Mouse (Mus musculus): ENCODE measurements at regions not wholly inside any gene's neighbourhood (a gene's known extent, or its start where the extent isn't known, plus 50 kb on each side); places are given as distances from the start of the nearest gene placed in this dataset.
A peak's percentile ranks its signal among the peaks of the same experiment; 100 is the strongest.

DNA sequence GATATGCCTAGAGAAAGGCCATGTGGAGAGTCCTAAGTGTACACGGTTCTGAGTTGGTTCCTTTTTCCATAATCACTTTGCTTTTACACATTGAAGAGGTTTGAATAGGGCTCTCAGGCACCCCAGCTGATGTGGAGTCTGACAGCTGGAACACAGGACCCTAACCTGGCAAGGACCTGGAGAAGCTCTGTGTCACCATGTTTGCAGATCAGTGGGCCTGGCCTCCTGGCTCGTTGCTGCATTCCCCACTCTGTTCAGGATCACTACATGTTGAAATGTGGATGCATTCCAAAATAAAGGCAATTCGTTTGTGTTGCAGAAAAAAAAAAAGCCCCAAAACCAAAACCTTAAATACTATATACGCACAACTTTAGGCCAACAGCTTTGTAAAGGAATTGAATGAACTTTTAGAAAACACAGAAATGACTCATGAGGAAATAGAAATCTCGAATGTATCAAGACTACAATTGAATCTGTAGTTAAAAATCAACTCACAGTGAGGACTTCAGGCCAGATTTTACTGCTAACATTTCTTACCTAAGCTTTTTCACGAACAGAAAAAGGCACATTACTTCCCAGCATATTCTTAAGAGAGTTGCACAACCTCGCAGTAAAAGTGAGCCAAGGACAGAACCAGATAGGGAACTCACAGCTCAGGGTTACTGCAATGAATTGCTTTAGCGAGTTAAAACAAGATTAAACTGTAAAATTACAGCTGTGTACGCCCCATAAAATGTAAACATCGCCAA, 109.6 kb upstream of the Phactr1 start:
- Histone ChIP-seq H3K27me3 (ENCODE audit: low read depth, poor library complexity, severe bottlenecking) (no peaks in the 10 kb centered on the region), H3K36me3 (no peaks in the 10 kb centered on the region), H3K4me1 (no peaks in the 10 kb centered on the region), H3K9me3 (replicated peaks) (no peaks in the 10 kb centered on the region), H3K27ac (replicated peaks) (no peak overlapping the region), H3K4me3 (no peak overlapping the region)
- 86% methylated on average over 10 of the region's 10 CpGs for WGBS
- no peak for DNase-seq (ENCODE audit: low spot score)

DNA sequence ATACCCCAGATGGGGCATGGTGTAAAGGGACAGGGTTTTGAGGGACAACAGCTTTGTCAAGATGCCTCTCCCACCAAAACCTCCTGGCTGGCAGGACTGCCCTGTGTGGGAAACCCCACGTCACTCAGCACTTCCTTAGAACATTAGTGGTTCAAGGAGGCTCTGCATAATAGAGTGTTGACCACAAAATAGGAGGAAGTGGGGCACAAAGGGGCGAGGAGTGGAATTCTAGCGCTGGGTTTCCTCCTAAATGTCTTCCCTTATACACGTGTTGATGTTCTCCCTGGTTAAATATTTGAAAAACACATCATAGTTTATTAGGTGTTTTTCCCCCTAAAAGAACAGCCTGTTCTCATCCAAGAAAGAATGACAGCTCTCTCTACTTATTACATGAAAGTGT, 106.2 kb upstream of the Phactr1 start:
- WGBS: 69% methylated on average over 4 of the region's 4 CpGs
- Histone ChIP-seq H3K4me3 (no peak overlapping the region), H3K36me3 (no peaks in the 10 kb centered on the region), H3K27me3 (ENCODE audit: low read depth, poor library complexity, severe bottlenecking) (no peaks in the 10 kb centered on the region), H3K4me1 (no peaks in the 10 kb centered on the region), H3K27ac (replicated peaks) (no peak overlapping the region), H3K9me3 (replicated peaks) (no peaks in the 10 kb centered on the region)
- DNase-seq (ENCODE audit: low spot score): no peak

DNA sequence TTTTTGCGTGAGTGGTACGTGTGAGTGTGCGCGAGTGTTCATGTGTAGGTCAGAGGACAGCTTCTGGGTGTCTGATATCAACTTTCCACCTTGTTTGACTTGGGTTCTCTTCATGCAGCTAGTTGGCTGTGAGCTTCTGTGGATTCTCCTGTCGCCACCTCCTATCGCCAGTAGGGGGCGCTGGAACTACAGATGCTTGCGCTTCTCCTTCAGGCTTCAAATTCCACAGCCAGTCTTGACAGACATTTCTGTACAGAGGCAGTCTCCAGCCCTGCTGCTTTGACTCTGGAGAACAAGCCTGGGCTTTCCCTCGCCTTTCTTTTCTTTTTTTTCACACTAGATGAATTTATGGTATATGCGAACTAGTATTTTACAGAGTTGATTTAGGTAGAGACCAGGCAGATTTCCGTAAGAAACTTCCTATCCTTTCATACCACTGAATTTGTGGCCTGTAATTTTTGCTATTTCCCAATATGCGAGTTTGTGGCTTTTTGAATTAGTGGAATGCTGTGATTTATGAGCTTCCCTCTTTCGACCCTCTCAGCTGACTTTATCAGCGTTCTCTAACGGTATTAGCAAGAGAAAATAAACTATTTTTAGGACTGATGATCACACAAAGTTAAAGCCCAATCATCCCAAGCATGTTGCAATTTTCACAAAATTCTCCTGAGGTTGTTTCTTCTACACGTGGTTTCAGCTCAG, 104.5 kb upstream of the Phactr1 start:
- no peak overlapping the region for H3K4me3 ChIP-seq

DNA sequence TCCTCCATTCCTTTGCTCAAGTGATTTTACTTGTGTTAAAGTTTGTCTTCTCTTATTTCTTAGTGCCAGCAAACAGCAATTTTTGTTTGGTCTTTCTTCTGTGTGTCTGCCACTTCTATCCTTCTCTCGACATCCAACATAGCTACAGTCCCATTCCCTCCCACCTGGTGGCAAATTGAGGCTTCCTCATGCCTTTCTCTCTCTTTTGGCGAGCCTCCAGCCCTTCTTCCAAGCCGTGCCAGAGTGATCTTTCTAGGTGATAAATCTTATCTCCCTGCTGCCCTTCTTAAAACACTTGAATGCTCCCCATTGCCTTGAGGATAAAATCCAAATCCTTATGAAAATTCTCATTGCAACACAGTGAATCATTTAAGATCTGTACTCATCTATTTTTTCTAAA, 101.0 kb upstream of the Phactr1 start:
- H3K9me3 ChIP-seq (replicated peaks): no peaks in the 10 kb centered on the region
- WGBS: 77% methylated on average over 3 of the region's 3 CpGs
- H3K4me3 ChIP-seq: no peak overlapping the region
- no peak for DNase-seq (ENCODE audit: low spot score)
- no peaks in the 10 kb centered on the region for H3K36me3 ChIP-seq
- no peak overlapping the region for H3K27ac ChIP-seq (replicated peaks)
- no peaks in the 10 kb centered on the region for H3K27me3 ChIP-seq (ENCODE audit: low read depth, poor library complexity, severe bottlenecking)
- no peaks in the 10 kb centered on the region; the same call in 1 of the 2 replicates for H3K4me1 ChIP-seq

More for the DNA sequence above, 104.5 kb upstream of the Phactr1 start:
- Histone ChIP-seq H3K4me1 (no peaks in the 10 kb centered on the region), H3K36me3 (no peaks in the 10 kb centered on the region), H3K27ac (replicated peaks) (no peak overlapping the region), H3K9me3 (replicated peaks) (no peaks in the 10 kb centered on the region), H3K27me3 (ENCODE audit: low read depth, poor library complexity, severe bottlenecking) (no peaks in the 10 kb centered on the region)
- WGBS: 37% methylated on average over 16 of the region's 16 CpGs
- DNase-seq (ENCODE audit: low spot score): peak; percentile 77

DNA sequence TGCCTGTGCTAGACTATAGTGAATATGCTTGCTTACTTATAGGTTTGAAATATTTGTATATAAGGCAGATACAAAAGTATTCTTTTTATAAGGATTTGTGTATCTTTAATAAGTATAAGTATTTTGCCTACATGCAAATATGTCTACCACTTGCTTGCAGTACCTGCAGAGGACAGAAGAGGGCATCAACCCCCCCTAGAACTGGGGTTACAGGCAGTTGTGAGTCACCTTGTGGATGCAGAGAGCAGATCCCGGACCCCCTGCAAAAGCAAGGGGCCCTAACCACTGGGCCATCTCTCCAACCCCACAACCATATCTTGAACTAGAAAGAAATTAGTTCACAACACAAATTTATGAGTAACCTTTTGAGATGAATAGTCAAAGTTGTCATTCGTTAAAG, 91.3 kb upstream of the Phactr1 start:
- no peak for DNase-seq (ENCODE audit: low spot score)
- 77% methylated on average over 2 of the region's 2 CpGs for WGBS
- H3K27ac ChIP-seq (replicated peaks): no peak overlapping the region
- H3K4me1 ChIP-seq: peaks cover 8% of the 10 kb centered on the region; the same call in 1 of the 2 replicates
- H3K36me3 ChIP-seq: no peaks in the 10 kb centered on the region
- no peaks in the 10 kb centered on the region for H3K9me3 ChIP-seq (replicated peaks)
- no peaks in the 10 kb centered on the region for H3K27me3 ChIP-seq (ENCODE audit: low read depth, poor library complexity, severe bottlenecking)
- no peak overlapping the region for H3K4me3 ChIP-seq

DNA sequence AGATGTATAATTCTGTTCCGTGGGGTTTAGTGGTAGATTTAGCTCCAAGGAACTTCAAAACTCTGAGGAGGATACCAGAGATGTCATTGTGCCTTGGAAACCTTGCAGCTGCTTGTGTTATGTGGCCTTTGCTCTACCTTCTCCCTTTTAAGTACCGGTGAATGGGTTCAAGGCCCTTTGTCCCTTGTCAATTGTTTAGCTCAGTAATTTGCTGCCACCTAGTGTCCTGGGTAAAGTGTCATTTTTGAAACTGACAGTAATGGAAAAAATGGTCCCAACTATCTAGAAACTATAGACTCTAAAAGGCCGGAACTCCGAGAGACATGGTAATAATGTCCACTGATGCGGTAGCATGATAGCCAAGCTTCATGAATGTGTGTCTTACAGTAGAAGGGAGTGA, 90.8 kb upstream of the Phactr1 start:
- Histone ChIP-seq H3K27me3 (ENCODE audit: low read depth, poor library complexity, severe bottlenecking) (no peaks in the 10 kb centered on the region), H3K4me3 (no peak overlapping the region), H3K27ac (replicated peaks) (no peak overlapping the region), H3K36me3 (no peaks in the 10 kb centered on the region), H3K9me3 (replicated peaks) (no peaks in the 10 kb centered on the region), H3K4me1 (peaks cover 8% of the 10 kb centered on the region; the same call in 1 of the 2 replicates)
- 81% methylated on average over 5 of the region's 5 CpGs for WGBS
- no peak for DNase-seq (ENCODE audit: low spot score)

DNA sequence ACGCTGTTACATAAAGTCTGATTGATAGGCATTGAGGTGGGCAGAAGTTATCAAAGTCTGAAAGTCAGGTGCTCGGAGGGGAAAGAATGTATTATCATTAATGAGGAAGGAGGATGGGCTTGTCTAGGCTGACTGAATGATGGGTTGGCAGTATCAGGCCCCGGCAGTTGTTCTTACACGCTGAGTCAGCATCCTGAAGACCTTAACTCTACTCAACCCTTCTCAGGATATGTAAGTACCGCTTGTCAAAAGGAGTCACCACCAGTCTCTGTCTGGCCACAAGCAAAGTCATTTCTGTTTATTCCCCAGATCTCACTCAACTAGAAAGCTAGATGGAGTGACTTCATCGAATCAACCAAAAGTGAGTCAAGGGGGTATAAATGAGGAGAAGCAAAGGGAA, 90.0 kb upstream of the Phactr1 start:
- H3K27ac ChIP-seq (replicated peaks): no peak overlapping the region
- H3K4me1 ChIP-seq: peaks cover 8% of the 10 kb centered on the region; the same call in 1 of the 2 replicates
- WGBS: 89% methylated on average over 6 of the region's 6 CpGs
- no peak for DNase-seq (ENCODE audit: low spot score)
- H3K9me3 ChIP-seq (replicated peaks): no peaks in the 10 kb centered on the region
- no peaks in the 10 kb centered on the region for H3K36me3 ChIP-seq
- H3K27me3 ChIP-seq (ENCODE audit: low read depth, poor library complexity, severe bottlenecking): no peaks in the 10 kb centered on the region
- no peak overlapping the region for H3K4me3 ChIP-seq

DNA sequence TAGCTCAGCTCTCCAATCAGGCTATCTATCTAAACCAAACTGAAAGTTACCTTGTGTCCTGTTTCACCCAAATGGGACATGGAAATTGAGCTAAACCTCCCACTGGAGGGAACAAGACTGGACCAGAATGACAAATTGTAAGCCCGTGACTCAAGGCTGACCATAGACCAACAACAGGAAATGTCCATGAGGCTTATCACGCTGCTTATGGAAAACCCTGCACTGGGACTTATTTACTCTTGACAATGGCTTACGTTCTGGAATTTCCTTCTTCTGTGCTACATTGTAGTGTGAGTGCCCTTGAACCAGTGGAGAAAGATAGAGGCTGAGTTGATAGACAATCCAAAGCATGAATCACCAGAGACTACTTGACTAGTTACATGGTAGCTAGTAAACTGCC, 87.5 kb upstream of the Phactr1 start:
- WGBS: 85% methylated on average over 3 of the region's 3 CpGs
- DNase-seq (ENCODE audit: low spot score): no peak
- Histone ChIP-seq H3K27me3 (ENCODE audit: low read depth, poor library complexity, severe bottlenecking) (no peaks in the 10 kb centered on the region), H3K9me3 (replicated peaks) (no peaks in the 10 kb centered on the region), H3K4me3 (no peak overlapping the region), H3K27ac (replicated peaks) (no peak overlapping the region), H3K36me3 (no peaks in the 10 kb centered on the region), H3K4me1 (no peaks in the 10 kb centered on the region)

DNA sequence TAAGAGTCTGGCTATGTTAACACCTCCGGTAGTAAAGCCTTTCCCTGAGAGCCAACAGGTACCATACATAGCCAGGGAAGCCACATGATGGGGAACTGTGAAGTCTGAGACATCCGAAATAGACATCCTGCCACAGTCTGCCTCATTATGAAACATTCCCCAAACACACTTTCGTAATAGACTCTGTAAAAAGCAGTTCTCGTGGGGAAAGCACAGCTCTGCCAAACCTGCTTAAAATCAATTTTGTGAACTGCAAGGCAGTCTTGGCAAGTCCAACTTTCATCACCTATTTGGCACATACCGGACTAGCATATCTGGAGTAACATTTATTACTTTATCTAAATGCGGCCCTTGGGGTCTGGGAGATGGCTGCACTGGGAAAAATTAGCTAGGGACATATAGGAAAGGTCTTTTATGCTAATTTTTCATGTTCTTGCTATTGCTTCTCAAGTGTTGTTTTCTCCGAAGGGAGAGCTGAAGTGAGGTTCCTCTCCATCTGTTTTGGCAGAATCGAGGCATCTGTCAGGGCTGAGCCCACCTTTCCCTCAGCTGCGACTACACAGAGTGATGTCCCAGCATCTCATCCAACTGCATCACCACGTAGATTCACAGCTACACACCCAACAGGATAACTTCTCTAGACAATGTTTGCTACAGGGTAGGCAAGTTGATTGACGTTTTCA, 86.8 kb upstream of the Phactr1 start:
- no peaks in the 10 kb centered on the region for H3K9me3 ChIP-seq (replicated peaks)
- H3K4me3 ChIP-seq: no peak overlapping the region
- H3K27ac ChIP-seq (replicated peaks): no peak overlapping the region
- no peaks in the 10 kb centered on the region for H3K27me3 ChIP-seq (ENCODE audit: low read depth, poor library complexity, severe bottlenecking)
- H3K4me1 ChIP-seq: no peaks in the 10 kb centered on the region
- DNase-seq (ENCODE audit: low spot score): no peak
- WGBS: 90% methylated on average over 11 of the region's 11 CpGs
- no peaks in the 10 kb centered on the region for H3K36me3 ChIP-seq

DNA sequence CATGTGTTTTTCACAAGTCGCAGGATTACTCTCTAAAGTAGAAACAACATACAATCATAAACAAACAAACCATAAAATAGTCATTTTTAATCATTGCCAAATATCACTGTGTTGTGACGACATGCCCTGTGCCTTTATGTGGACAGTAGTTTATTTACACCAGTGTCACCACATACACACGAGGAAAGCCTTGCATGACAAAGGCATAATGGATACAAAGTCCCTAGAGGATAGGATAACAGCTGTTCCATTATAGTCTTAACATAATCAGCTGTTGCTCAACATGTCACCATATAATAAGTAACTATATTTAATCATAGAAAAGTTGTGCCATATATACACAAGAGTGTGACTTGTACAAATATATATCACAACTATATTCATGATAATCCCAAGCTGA, 85.2 kb upstream of the Phactr1 start:
- no peak overlapping the region for H3K27ac ChIP-seq (replicated peaks)
- no peak for DNase-seq (ENCODE audit: low spot score)
- H3K9me3 ChIP-seq (replicated peaks): no peaks in the 10 kb centered on the region
- H3K4me1 ChIP-seq: no peaks in the 10 kb centered on the region
- H3K36me3 ChIP-seq: no peaks in the 10 kb centered on the region
- H3K4me3 ChIP-seq: no peak overlapping the region
- H3K27me3 ChIP-seq (ENCODE audit: low read depth, poor library complexity, severe bottlenecking): no peaks in the 10 kb centered on the region
- WGBS: 74% methylated on average over 3 of the region's 3 CpGs

DNA sequence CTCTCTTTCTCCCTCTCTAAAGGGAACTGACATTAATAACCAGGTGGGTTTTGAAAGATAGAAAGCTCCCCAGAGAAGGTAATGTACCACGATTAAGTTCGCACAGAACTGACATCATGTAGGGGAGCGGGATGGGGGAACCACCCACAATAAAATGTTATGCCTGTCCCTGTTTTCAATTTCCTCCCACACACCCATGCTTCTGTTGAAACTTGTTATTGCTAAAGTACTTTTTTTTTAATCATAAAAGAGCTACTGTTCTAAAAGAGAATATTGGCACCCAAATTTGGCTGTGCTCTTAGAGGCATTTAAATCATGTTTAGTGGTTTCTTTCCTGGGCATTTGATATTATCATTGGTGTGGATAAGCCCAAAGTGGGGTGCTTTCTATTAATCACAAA, 82.6 kb upstream of the Phactr1 start:
- no peaks in the 10 kb centered on the region for H3K9me3 ChIP-seq (replicated peaks)
- WGBS: 93% methylated on average over 3 of the region's 3 CpGs
- no peaks in the 10 kb centered on the region for H3K4me1 ChIP-seq
- DNase-seq (ENCODE audit: low spot score): no peak
- H3K36me3 ChIP-seq: no peaks in the 10 kb centered on the region
- H3K27ac ChIP-seq (replicated peaks): no peak overlapping the region
- H3K4me3 ChIP-seq: no peak overlapping the region
- H3K27me3 ChIP-seq (ENCODE audit: low read depth, poor library complexity, severe bottlenecking): no peaks in the 10 kb centered on the region

DNA sequence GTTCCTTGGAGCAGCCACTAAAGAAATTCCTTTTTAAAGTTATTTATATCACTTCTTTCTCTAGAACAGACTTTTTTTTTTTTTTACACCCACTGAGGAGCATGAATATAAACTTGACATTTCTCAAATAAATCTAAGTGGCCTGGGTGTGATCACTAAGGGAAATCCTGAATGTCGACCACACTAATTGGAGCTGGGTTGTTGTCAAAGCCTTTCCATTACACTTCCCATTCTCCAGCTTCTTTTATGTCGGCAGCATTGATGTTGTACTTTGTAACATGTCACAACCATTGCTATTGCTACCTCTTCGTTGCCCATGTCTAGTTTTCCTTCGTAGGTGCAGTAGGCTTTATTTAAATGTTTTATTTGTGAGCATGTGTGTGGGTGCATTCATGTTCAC, 77.1 kb upstream of the Phactr1 start:
- no peaks in the 10 kb centered on the region for H3K36me3 ChIP-seq
- DNase-seq (ENCODE audit: low spot score): no peak
- H3K4me3 ChIP-seq: no peak overlapping the region
- no peaks in the 10 kb centered on the region for H3K27me3 ChIP-seq (ENCODE audit: low read depth, poor library complexity, severe bottlenecking)
- H3K27ac ChIP-seq (replicated peaks): no peak overlapping the region
- 84% methylated on average over 4 of the region's 4 CpGs for WGBS
- H3K4me1 ChIP-seq: no peaks in the 10 kb centered on the region
- H3K9me3 ChIP-seq (replicated peaks): no peaks in the 10 kb centered on the region

DNA sequence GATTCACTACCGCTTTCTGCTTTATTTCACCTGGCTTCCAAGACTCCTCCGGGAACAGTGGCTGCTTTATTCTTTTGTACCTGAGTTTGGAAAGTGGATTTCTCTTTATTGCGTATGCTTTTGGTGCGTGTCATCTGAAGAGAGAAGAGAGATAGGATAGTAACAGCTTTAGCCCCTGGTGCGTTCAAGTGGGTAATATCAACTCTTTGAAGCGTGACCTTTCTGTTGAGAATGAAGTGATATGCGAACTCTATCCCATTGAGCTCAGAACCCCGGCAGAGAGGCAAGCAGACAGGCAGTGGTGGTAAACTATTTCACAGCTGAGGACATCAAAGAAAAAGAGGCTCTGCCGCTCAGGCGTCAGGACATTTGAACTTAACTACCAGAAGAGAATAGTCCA, 72.7 kb upstream of the Phactr1 start:
- Histone ChIP-seq H3K27me3 (ENCODE audit: low read depth, poor library complexity, severe bottlenecking) (no peaks in the 10 kb centered on the region), H3K4me3 (no peak overlapping the region), H3K4me1 (peaks cover 8% of the 10 kb centered on the region), H3K9me3 (replicated peaks) (no peaks in the 10 kb centered on the region), H3K36me3 (no peaks in the 10 kb centered on the region), H3K27ac (replicated peaks) (no peak overlapping the region)
- WGBS: 63% methylated on average over 10 of the region's 10 CpGs
- no peak for DNase-seq (ENCODE audit: low spot score)

Data from midbrain, embryonic 10.5 days (tissue).